Mouse (Mus musculus) limb, embryonic 13.5 days (tissue): ENCODE measurements around the gene Ppp2r2d. TPM values are rescaled to one million over a fixed set of nuclear protein-coding genes. Genes with fewer than 3 reads are reported as not detected.

Experiments
- ATAC-seq: fragments of 200-750 bp; cut with Nextera tagmentation; 2 replicates; pipeline ENCODE4 v1.8.0; 2017; ENCODE audit warnings: low read depth, moderate number of reproducible peaks, moderate TSS enrichment; ENCODE audit not compliant: low FRiP score
- H3K27ac ChIP-seq: fragments of 300-500 bp; sonication (generic); 2 replicates; pipeline ENCODE4 v1.5.1; 2015; ENCODE audit warnings: inconsistent platforms, mild to moderate bottlenecking, moderate library complexity
- H3K27me3 ChIP-seq: fragments of 300-500 bp; sonication (generic); 2 replicates; pipeline ENCODE4 v1.6.1; 2015; ENCODE audit warnings: mild to moderate bottlenecking, inconsistent platforms
- H3K36me3 ChIP-seq: fragments of 300-500 bp; sonication (generic); 2 replicates; pipeline ENCODE4 v1.6.1; 2015; ENCODE audit warnings: inconsistent platforms, mild to moderate bottlenecking, moderate library complexity
- H3K4me1 ChIP-seq: fragments of 300-500 bp; sonication (generic); 2 replicates; pipeline ENCODE4 v1.6.1; 2015; ENCODE audit warnings: inconsistent platforms
- H3K4me2 ChIP-seq: fragments of 300-500 bp; sonication (generic); replicated peaks from 2 replicates; pipeline ENCODE4 v1.6.1; 2015; ENCODE audit warnings: inconsistent platforms, mild to moderate bottlenecking, moderate library complexity
- H3K4me3 ChIP-seq: fragments of 300-500 bp; sonication (generic); 2 replicates; pipeline ENCODE4 v1.5.1; 2015; ENCODE audit warnings: moderate library complexity, mild to moderate bottlenecking, inconsistent platforms
- H3K9ac ChIP-seq: fragments of 300-500 bp; sonication (generic); 2 replicates; pipeline ENCODE4 v1.6.1; 2015; ENCODE audit warnings: mild to moderate bottlenecking, inconsistent platforms
- H3K9me3 ChIP-seq: fragments of 300-500 bp; sonication (generic); 2 replicates; pipeline ENCODE4 v1.6.1; 2016; ENCODE audit warnings: inconsistent platforms
- WGBS: fragments of 180-500 bp; shearing (Covaris S2); methylation state at CpG from one replicate; pipeline ENCODE4 v1.1.7; 2015; 5-methylcytosine and 5-hydroxymethylcytosine counted together
- polyA plus RNA-seq: library from polyadenylated mRNA; unstranded; fragments of >200 nt; fragmentation: Nextera tagmentation; extraction: Ambion mirVana; gene quantifications from 2 replicates; pipeline ENCODE4 v1.2.1, GENCODE M21; 2015

The Ppp2r2d gene
- polyA plus RNA-seq, result 39.7 and 48.1 TPM in 2 replicates

DNA sequence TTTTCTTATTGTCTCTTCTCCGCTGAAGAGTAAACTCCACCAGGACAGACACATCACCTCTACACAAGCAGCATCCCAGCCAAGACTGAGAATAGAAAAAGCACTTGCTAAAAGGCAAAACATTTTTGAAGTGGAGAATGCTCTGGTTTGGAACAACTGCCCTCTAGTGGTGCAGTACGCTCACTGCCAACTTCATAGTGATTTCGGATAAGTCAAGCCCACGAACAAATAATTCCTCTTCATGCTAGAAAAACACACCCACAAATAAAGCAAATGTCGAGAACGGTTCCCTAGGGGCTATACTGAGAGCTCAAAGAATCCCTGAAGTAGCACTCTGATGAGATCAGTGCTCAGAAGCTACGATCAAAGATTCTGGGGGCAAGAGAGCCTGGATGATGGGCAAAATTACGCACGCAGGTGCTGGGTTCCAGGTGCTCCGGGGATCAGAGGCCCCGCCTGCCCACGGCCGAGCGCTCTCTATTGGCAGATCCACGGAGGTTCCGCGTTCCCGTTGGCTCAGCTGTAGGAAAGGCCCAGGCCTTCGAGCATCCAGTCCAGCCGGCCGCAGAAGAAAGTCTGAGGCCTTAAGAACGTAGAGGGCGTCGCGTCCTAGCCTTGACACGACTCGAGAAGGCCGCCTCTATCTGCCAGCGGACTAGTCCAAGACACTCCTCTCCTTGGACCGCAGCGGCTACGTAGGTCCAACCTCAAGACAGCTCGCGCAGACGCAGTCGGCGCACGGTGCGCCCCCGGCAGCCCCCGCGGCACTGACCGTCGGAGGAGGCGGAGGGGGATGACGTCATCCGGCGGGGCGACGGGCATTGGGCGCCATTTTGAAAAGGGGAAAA, at the start of gene Ppp2r2d, which contains the start of gene Mapk1ip1:
Ppp2r2d (plus strand) TSS at position 536 of the 848 bp plus-strand sequence.
Mapk1ip1 (minus strand) TSS at position 730 of the 848 bp plus-strand sequence.
- under 1% methylated on average over 51 of the region's 51 CpGs for WGBS
- peak within 1 kb of the TSS; percentile 98 for H3K4me3 ChIP-seq
- no peaks in the 10 kb centered on the region for H3K27me3 ChIP-seq
- peak within 1 kb of the TSS; percentile 93 for H3K27ac ChIP-seq
- H3K4me1 ChIP-seq, result peaks cover 33% of the 10 kb centered on the region
- H3K4me2 ChIP-seq, result peak within 1 kb of the TSS; percentile 95
- H3K9me3 ChIP-seq, result no peaks in the 10 kb centered on the region
- H3K9ac ChIP-seq, result peak within 1 kb of the TSS; percentile 98
- ATAC-seq, result peak; percentile 92
- H3K36me3 ChIP-seq, result peaks cover 16% of the 10 kb centered on the region

DNA sequence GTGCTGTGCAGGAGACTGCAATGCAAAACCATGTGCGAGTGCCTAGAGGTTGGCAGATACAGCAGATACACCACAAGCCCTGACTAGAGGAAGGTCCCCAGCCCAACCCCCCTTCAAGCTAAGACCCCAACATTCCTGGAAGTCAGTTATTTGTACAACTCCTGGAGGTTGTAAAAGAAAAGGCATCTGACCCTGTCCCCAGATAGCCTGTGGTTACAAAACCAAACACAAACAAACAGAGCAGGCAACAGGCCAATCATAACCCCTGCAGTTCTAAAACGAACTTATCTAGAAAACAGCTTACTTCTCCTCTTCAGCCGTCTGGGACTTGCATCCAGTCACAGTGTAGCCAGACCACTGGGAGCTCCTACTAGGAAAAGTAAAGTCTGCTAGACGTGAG, 42.5 kb upstream of the Ppp2r2d start:
- peaks cover 15% of the 10 kb centered on the region; the same call in 1 of the 2 replicates for H3K9me3 ChIP-seq
- 16% methylated on average over 4 of the region's 4 CpGs for WGBS
- no peak for ATAC-seq

DNA sequence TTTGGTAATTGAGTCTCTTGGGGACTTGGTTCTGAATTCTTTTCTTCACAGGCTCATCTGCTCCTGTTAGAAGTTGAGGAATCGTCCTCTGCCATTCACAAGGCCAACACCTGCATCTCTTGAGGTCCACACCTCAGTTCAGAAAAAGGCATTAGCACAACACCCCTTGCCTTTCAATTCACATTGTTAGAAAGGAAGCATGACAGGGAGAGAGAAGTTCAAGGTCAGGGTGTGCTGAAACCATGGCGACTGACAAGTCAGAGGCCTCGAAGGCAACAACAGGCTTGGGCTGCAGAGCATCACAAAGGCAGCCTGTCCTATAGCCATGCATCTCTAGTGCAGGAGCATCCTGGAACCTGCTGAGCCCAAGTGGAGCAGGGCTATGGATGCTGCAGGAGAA, 38.7 kb upstream of the Ppp2r2d start:
- Histone ChIP-seq H3K4me3 (no peak overlapping the region), H3K36me3 (no peaks in the 10 kb centered on the region), H3K9ac (no peak overlapping the region), H3K4me1 (peaks cover 9% of the 10 kb centered on the region), H3K9me3 (peaks cover 15% of the 10 kb centered on the region; the same call in 1 of the 2 replicates), H3K27ac (no peak overlapping the region), H3K27me3 (no peaks in the 10 kb centered on the region), H3K4me2 (no peak overlapping the region)
- 91% methylated on average over 3 of the region's 3 CpGs for WGBS
- no peak for ATAC-seq

More for the DNA sequence above, 42.5 kb upstream of the Ppp2r2d start:
- Histone ChIP-seq H3K9ac (no peak overlapping the region), H3K27ac (no peak overlapping the region), H3K36me3 (no peaks in the 10 kb centered on the region), H3K4me1 (peaks cover 9% of the 10 kb centered on the region), H3K4me3 (no peak overlapping the region), H3K4me2 (no peak overlapping the region), H3K27me3 (no peaks in the 10 kb centered on the region)

DNA sequence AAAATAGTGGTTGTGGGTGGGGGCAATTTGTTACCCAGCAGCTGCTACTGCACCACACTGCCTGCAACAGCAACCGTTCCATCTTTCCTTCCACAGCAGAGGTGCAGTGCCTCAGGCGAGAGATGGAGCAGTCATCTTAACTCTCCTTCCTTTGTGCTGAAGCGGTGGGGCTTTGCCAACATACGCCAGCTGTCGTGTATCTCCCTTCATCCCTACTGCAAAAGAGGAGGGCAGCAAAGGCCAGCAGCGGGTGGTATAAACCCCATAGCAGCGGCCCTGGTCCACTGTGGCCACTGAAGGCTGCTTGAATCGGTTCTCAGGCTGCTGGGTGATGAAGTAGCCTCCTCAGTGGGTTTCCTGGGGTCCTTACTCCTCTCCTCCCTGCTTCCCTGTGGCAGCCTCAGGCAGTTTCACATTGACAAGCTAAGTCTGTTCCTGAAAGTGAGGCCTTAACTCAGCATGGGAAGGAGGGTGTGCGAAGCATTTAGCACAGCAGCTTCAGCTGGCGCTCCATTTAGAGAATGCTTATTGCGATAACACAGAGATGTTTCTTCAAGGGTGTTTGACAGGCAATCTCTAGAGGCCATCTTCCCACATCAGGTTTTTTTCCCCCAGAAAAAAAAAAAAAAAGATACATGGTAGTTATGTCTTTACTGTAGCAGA, 32.5 kb upstream of the Ppp2r2d start:
- Histone ChIP-seq H3K4me3 (no peak overlapping the region), H3K36me3 (no peaks in the 10 kb centered on the region), H3K9ac (no peak overlapping the region), H3K27me3 (no peaks in the 10 kb centered on the region), H3K9me3 (no peaks in the 10 kb centered on the region), H3K4me2 (no peak overlapping the region), H3K27ac (no peak overlapping the region), H3K4me1 (peaks cover 16% of the 10 kb centered on the region)
- ATAC-seq, result no peak
- WGBS, result 77% methylated on average over 11 of the region's 11 CpGs

DNA sequence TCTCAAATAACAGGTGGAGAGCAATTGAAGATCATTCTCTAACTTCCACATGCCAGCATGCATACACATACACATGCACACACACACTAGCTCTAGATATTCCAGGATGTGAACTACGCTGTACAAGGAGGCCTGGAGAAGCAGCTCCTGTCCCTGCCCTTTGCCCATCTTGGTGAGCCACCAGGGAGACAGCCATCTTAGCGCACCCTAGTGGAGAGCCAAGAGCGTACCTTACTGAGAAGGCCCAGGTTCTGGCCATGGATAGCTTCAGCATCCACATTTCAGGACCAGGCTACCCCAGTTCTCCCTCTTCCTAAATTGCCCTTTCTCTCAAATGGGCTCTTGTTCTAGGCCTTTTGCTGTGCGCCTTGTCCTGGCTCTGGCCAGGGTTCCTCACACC, 27.6 kb upstream of the Ppp2r2d start:
- H3K4me1 ChIP-seq, result peaks cover 11% of the 10 kb centered on the region
- ATAC-seq, result no peak
- H3K9me3 ChIP-seq, result no peaks in the 10 kb centered on the region
- 60% methylated on average over 4 of the region's 4 CpGs for WGBS
- no peak overlapping the region for H3K9ac ChIP-seq
- no peak overlapping the region for H3K4me2 ChIP-seq
- no peaks in the 10 kb centered on the region for H3K36me3 ChIP-seq
- no peak overlapping the region for H3K4me3 ChIP-seq
- H3K27ac ChIP-seq, result no peak overlapping the region
- no peaks in the 10 kb centered on the region for H3K27me3 ChIP-seq

DNA sequence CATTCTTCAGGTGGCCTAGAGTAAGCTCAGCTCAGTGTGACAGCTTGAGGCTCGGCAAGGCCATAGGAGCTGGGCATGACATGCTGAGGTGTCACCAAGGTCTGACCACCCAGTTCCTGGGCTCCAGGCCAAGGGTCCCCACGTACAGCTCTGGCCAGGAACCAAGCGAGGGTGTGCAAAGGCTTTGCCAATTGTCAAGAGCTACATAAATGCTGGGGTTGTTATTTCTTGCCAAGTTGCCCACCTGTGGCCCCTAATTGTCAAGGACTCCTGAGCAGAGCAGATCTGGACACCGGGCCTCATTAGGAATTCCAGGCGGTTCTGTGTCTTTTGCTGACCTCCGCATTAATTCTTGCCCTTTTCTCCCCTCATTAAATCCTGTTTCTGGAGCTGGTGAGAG, 21.5 kb upstream of the Ppp2r2d start:
- ATAC-seq, result no peak
- no peak overlapping the region for H3K4me3 ChIP-seq
- H3K27me3 ChIP-seq, result no peaks in the 10 kb centered on the region
- no peaks in the 10 kb centered on the region for H3K9me3 ChIP-seq
- H3K4me1 ChIP-seq, result peaks cover 13% of the 10 kb centered on the region
- no peak overlapping the region for H3K27ac ChIP-seq
- H3K9ac ChIP-seq, result no peak overlapping the region
- H3K36me3 ChIP-seq, result no peaks in the 10 kb centered on the region
- WGBS, result 47% methylated on average over 6 of the region's 6 CpGs
- no peak overlapping the region for H3K4me2 ChIP-seq

DNA sequence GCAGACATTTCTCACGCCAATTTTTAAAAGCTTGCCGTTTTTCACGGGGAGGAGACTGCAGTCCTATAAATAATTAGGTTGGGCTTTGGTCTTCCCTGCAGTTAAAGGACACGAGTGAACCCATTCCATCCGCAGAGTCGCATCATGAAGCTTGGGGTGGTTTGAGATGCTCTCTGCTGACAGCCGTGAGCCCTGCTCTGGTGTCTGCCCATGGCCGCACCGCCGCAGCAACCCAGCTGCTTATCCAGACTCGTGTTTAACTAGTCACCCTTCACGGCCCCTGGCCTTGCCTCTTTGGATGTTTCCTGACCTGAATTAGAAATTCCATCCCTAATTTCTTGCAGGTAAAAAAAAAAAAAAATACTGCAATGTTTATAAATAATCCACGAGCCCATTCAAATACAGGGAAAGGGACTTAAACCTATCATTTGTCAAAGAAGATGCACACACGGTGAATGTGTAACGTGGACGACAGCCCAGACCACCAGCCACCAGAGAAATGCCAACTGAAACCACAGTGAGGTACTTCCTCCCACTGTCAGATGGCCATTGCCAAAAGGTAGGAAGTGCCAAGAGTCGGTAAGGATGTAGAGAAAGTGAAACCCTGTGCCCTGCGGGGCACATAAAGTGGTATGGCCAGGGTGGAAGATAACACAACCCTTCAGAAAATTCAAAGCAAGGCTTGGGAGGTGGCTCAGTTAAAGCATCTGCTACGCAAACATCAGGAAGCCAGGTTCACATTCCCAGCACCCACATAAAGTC, 20.7 kb upstream of the Ppp2r2d start:
- H3K4me2 ChIP-seq, result no peak overlapping the region
- H3K36me3 ChIP-seq, result no peaks in the 10 kb centered on the region
- no peak overlapping the region for H3K4me3 ChIP-seq
- no peaks in the 10 kb centered on the region for H3K9me3 ChIP-seq
- no peak for ATAC-seq
- WGBS, result 77% methylated on average over 19 of the region's 19 CpGs
- H3K9ac ChIP-seq, result no peak overlapping the region
- no peak overlapping the region for H3K27ac ChIP-seq
- H3K4me1 ChIP-seq, result peaks cover 13% of the 10 kb centered on the region
- no peaks in the 10 kb centered on the region for H3K27me3 ChIP-seq

DNA sequence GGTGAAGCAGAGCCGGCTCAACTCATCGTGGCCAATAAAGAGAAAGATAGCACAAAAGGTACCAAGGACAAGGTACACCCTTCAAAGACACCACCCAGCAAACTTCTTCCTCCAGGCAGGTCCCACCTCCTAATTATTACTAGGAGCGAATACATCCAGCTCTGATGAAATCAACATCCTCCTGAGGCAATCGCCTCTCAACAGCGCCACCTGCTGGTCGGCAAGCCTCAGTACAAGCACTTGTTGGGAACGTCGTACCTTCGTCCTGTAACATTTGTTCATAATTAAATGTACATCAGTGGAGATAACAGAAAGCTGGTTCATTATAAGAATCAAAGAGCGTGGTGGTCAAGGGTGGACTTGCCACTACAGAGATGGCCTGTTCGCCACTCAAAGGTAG, 18.1 kb upstream of the Ppp2r2d start:
- WGBS, result 16% methylated on average over 11 of the region's 11 CpGs
- no peak overlapping the region for H3K9ac ChIP-seq
- H3K9me3 ChIP-seq, result no peaks in the 10 kb centered on the region
- no peak overlapping the region for H3K4me3 ChIP-seq
- H3K4me1 ChIP-seq, result peaks cover 13% of the 10 kb centered on the region
- H3K4me2 ChIP-seq, result no peak overlapping the region
- no peaks in the 10 kb centered on the region for H3K27me3 ChIP-seq
- H3K36me3 ChIP-seq, result no peaks in the 10 kb centered on the region
- no peak for ATAC-seq
- no peak overlapping the region for H3K27ac ChIP-seq

DNA sequence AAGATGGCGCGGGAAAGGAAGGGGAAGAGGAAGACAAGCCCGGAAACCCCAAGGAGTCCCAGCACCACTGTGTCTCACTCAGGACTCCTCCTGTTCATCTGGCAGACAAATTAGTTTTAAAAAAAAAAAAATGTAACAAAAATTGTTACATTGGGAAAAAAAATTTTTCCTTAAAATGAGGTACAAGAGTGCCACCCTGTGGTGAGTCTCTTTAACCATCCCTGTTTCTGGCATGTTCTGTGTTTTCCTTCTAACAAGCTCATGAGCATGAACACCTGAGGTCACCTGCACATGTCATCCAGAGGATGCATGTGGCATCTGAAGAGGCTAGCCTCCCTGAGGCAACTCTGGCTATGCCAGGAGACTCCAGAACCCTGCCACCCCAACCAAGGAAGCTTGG, 10.9 kb upstream of the Ppp2r2d start:
- H3K4me3 ChIP-seq, result no peak overlapping the region

DNA sequence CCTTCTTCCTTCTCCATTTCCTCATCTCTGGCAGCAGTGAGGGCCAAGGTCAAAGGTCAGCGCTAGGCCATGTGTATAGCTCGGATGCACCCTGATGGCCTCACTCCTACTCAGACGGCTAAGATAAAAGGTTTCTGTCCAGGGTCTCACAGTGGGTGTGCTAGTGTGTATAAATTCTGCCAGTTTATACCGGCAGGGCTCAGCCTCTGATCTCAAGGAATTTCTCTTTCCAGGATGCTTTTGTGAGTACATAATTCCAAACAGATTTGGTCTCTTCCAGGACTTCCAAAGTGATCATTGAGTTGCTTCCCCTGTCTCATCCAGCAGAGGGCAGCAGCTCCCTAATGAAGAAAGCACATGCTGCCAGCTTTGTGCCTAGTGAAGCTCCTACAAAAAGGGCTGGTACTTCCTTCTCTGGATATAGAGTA, 5.3 kb upstream of the Ppp2r2d start:
- H3K36me3 ChIP-seq, result peaks cover 12% of the 10 kb centered on the region
- peak overlapping the region; percentile 11; the same call in 1 of the 2 replicates for H3K4me2 ChIP-seq
- peaks cover 24% of the 10 kb centered on the region for H3K4me1 ChIP-seq
- 25% methylated on average over 4 of the region's 4 CpGs for WGBS
- peak overlapping the region; percentile 55; the same call in 1 of the 2 replicates for H3K27ac ChIP-seq
- H3K27me3 ChIP-seq, result no peaks in the 10 kb centered on the region
- no peaks in the 10 kb centered on the region for H3K9me3 ChIP-seq
- H3K9ac ChIP-seq, result no peak overlapping the region
- no peak overlapping the region for H3K4me3 ChIP-seq
- peak; percentile 68; the same call in 1 of the 2 replicates for ATAC-seq

More for the DNA sequence above, 10.9 kb upstream of the Ppp2r2d start:
- H3K9me3 ChIP-seq, result no peaks in the 10 kb centered on the region
- no peak overlapping the region for H3K27ac ChIP-seq
- H3K27me3 ChIP-seq, result no peaks in the 10 kb centered on the region
- H3K36me3 ChIP-seq, result peaks cover 17% of the 10 kb centered on the region
- no peak overlapping the region for H3K9ac ChIP-seq
- no peak overlapping the region for H3K4me2 ChIP-seq
- 87% methylated on average over 3 of the region's 3 CpGs for WGBS
- H3K4me1 ChIP-seq, result peaks cover 2% of the 10 kb centered on the region; the same call in 1 of the 2 replicates
- no peak for ATAC-seq

DNA sequence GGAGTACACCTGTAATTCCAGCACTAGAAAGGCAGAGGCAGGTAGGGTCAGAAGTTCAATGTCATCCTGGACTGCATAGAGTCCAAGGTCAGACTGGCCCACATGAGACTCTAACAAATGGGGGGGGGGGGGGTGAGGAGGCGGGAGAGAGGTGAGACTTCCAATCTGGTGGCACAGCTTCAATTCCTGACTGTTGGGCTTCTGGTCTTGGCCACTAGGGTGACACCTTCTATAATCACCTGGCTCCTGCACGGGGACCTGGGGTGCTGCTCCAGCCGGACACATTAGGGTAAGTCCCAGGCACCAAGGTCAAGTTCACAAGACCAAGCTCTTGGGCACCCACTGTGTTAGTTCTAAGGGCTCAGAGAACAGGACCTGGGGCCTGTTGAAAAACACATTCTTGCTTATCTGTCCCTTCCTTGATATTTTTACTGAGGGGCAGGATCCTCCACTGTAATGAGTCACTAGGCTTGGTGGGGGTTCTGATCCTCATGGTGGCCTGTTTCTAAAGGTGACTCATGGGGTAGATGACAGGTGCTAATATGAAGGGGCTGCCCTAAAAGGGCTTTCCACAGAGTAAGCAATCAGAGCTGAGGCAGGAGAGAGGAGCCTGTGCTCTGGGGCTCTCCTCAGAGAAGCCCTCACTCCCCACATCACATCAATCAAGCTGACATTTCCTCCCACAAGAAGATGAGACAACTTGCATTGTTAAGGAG, 4.3 kb upstream of the Ppp2r2d start:
- Histone ChIP-seq H3K4me1 (peaks cover 24% of the 10 kb centered on the region), H3K9ac (no peak overlapping the region), H3K4me3 (no peak overlapping the region), H3K36me3 (peaks cover 2% of the 10 kb centered on the region), H3K9me3 (no peaks in the 10 kb centered on the region), H3K27me3 (no peaks in the 10 kb centered on the region), H3K4me2 (no peak overlapping the region), H3K27ac (no peak overlapping the region)
- WGBS, result 66% methylated on average over 3 of the region's 3 CpGs
- ATAC-seq, result no peak
